Mouse (Mus musculus) olfactory bulb, adult 2 months (tissue): Measurements from ENCODE around the gene Calcrl. TPM values are rescaled to one million over a fixed set of nuclear protein-coding genes. Genes with fewer than 3 reads are reported as not detected.

ENCODE experiments used
- H3K27ac ChIP-seq: fragments of 200-500 bp; 2 replicates; pipeline ENCODE4 v1.5.1; 2012; ENCODE audit warnings: low read depth, low read length; ENCODE audit not compliant: insufficient read depth
- H3K4me1 ChIP-seq: fragments of 200-500 bp; 2 replicates; pipeline ENCODE4 v1.6.1; 2012; ENCODE audit warnings: low read length; ENCODE audit not compliant: control insufficient read depth, insufficient read depth
- H3K4me3 ChIP-seq: fragments of 200-500 bp; 2 replicates; pipeline ENCODE4 v1.5.1; 2012; ENCODE audit warnings: mild to moderate bottlenecking, low read depth, low read length, moderate library complexity; ENCODE audit not compliant: insufficient read depth
- CTCF ChIP-seq: fragments of 200-500 bp; IDR thresholded peaks from 2 replicates; pipeline ENCODE4 v1.5.1; 2012; ENCODE audit warnings: low read depth, mild to moderate bottlenecking, low read length, moderate library complexity; ENCODE audit not compliant: insufficient read depth
- POLR2A ChIP-seq: fragments of 200-500 bp; IDR thresholded peaks from 2 replicates; pipeline ENCODE4 v1.6.1; 2012; ENCODE audit warnings: mild to moderate bottlenecking, low read depth, low read length, moderate library complexity; ENCODE audit not compliant: insufficient read depth
- WGBS: fragments of 180-500 bp; shearing (Covaris S2); methylation state at CpG from one replicate; pipeline ENCODE4 v1.1.7; 2018; 5-methylcytosine and 5-hydroxymethylcytosine counted together
- polyA plus RNA-seq: library from polyadenylated mRNA; stranded (reverse); fragments of >200 nt; gene quantifications from 2 replicates; pipeline ENCODE4 v1.2.4, GENCODE M21; 2012; ENCODE audit warnings: low replicate concordance; ENCODE audit not compliant: missing spikeins, insufficient read depth, insufficient read length

Calcrl gene
- polyA plus RNA-seq, 1 experiment, result not detected

DNA sequence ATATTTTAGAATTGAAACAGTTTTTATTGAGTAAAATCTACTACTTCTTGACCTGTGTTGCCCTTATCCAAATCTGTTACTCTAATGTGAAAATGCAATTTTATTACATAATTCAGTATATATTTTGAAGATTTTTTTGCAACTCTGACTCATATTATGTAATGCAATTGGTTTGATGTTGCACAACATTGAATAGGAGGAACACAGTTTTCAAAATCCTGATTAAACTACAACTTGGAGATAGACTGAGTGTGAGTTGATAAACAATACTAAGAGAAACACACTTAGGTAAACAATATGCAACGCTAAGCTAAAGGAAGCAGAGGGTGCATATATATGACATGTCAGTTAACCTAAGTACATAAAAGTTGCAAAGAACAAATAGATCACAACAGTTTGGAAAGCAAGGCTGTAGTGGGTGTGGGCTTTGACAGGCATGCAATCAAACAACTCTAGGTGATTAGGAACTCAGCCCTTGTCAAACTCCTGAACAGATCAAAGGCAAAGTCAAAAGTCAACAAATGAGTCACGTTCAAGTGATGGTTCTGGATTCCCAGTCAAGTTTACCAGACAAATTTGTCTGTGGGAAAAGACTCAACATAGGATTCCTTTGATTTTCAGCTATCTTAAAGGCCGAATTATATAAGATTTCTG, 66.4 kb downstream of the Calcrl start:
- no peak overlapping the region for H3K27ac ChIP-seq
- WGBS, result 83% methylated on average over 3 of the region's 3 CpGs
- no peaks in the 10 kb centered on the region for H3K4me1 ChIP-seq
- no peak overlapping the region for H3K4me3 ChIP-seq
- TF ChIP-seq POLR2A (no peak), CTCF (no peak)

DNA sequence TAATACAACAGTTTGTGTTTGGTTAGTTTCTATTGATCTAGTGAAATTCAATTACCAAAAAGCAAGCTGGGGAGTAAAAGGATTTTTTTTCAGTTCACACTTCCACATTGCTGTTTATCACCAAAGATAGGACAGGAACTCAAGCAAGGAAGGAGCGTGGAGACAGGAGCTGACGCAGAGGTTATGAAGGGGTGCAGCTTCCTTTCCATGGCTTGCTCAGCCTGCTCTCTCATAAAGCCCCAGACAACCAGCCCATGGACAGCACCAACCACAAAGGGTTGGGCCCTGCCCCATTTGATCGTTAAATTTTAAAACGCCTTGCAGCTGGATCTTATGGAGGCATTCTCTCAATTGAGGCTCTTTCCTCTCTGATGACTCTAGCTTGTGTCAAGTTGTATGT, 69.9 kb downstream of the Calcrl start:
- TF ChIP-seq POLR2A, result no peak
- no peak for TF ChIP-seq CTCF
- H3K27ac ChIP-seq, result no peak overlapping the region
- H3K4me1 ChIP-seq, result no peaks in the 10 kb centered on the region
- WGBS, result 85% methylated on average over 4 of the region's 4 CpGs
- no peak overlapping the region for H3K4me3 ChIP-seq

GRCm38 (mm10) chr2:84347376-84347775, 77.8 kb downstream of the Calcrl start:
- TF ChIP-seq CTCF (no peak), POLR2A (no peak)
- H3K4me1 ChIP-seq, result no peaks in the 10 kb centered on the region
- WGBS, result 84% methylated on average over 2 of the region's 2 CpGs
- H3K4me3 ChIP-seq, result no peak overlapping the region
- no peak overlapping the region for H3K27ac ChIP-seq

GRCm38 (mm10) chr2:84343756-84344155, 81.5 kb downstream of the Calcrl start:
- 33% methylated on average over 2 of the region's 2 CpGs for WGBS
- TF ChIP-seq CTCF (no peak), POLR2A (no peak)

DNA sequence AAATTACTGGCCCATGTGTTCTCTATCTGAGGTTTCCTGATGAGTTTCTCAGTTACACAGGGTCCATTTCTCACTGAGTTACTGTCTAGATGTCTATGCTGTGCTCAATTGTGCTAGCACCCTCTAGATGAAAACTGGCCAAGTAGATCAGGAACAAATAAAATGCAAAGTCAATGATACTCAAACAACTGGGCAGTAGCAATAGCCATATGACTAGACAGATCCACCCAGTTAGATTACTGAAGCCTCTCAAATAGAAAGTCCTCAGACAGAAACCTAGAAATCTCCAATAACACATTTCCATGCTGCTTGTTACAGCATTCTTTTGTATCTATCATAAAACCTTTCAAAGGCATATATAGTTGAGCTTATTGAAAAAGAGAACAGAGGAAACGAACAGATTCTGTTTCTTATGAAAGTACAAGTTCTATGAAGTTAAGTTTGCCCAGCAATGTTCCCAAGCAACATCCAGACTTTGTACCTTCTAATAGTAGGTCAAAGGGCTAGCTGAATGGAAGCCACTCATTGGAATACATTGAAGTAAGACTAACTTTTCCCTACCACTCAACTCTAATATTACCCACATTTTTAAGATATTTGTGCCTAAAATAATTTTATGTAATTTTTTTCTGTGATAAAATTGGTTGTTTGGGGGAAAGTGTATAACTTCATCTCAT, 87.3 kb downstream of the Calcrl start:
- H3K27ac ChIP-seq, result no peak overlapping the region

More at GRCm38 (mm10) chr2:84343756-84344155, 81.5 kb downstream of the Calcrl start:
- Histone ChIP-seq H3K4me1 (no peaks in the 10 kb centered on the region), H3K27ac (no peak overlapping the region), H3K4me3 (no peak overlapping the region)

GRCm38 (mm10) chr2:84336331-84336730, 88.9 kb downstream of the Calcrl start:
- TF ChIP-seq CTCF (no peak), POLR2A (no peak)
- no peak overlapping the region for H3K4me3 ChIP-seq
- no peaks in the 10 kb centered on the region for H3K4me1 ChIP-seq
- no peak overlapping the region for H3K27ac ChIP-seq
- WGBS, result 48% methylated on average over 4 of the region's 4 CpGs

More for the DNA sequence above, 87.3 kb downstream of the Calcrl start:
- no peaks in the 10 kb centered on the region for H3K4me1 ChIP-seq
- TF ChIP-seq CTCF, result no peak
- TF ChIP-seq POLR2A, result no peak
- 88% methylated on average over 1 of the region's 1 CpGs for WGBS
- H3K4me3 ChIP-seq, result no peak overlapping the region

DNA sequence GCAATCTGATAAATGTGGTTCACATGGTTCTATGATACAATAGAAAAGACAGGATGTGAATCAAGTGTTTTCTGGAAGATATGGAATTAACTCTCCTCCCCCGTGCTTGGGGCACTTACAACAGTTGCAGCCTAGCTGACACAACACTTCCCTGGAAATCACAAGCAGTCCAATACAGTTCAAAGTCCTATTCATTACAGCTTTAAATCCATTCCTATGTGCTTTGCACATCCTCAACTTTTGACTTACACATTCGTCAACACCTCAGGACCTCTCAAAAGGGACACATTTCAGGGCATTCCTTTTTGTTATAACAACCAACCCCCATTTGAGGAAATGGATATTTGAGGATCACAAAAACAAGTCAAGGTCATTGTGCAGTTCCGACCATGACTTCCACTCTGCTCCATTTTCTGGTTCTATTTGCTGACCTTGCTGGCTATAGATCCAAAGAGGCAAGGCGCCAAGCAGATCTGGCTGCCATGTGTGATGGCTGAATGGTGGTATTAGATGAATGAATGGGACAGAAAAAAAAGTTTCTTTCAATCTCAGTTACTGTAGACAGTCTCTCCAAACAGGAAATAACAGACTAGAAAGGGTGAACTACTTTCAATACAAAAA, 108.9 kb downstream of the Calcrl start:
- 70% methylated on average over 4 of the region's 4 CpGs for WGBS
- H3K4me1 ChIP-seq, result no peaks in the 10 kb centered on the region
- no peak overlapping the region for H3K27ac ChIP-seq
- TF ChIP-seq CTCF (no peak), POLR2A (no peak)
- no peak overlapping the region for H3K4me3 ChIP-seq

GRCm38 (mm10) chr2:84296517-84296916, 128.7 kb downstream of the Calcrl start:
- Histone ChIP-seq H3K4me3 (no peak overlapping the region), H3K4me1 (no peaks in the 10 kb centered on the region), H3K27ac (no peak overlapping the region)
- 17% methylated on average over 5 of the region's 5 CpGs for WGBS
- TF ChIP-seq POLR2A, result no peak
- TF ChIP-seq CTCF, result no peak

DNA sequence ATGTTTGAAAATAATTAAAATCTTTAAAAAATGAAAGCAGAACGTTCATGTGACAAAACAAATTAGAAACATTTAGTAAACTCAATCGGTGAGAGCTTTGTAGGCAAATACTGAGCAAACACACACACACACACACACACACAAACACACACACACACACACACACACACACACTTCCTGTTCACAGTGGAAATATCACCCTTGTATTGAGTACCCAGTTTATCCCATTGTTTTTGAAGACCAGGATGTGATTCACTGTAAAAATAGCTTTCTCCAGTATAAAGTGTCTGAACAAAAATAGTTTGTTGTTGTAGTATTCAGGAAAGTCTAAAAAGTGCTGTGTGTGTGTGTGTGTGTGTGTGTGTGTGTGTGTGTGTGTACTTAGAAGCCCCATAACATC, 130.1 kb downstream of the Calcrl start:
- Histone ChIP-seq H3K27ac (no peak overlapping the region), H3K4me3 (no peak overlapping the region), H3K4me1 (no peaks in the 10 kb centered on the region)
- no peak for TF ChIP-seq CTCF
- TF ChIP-seq POLR2A, result no peak
- WGBS, result 77% methylated on average over 2 of the region's 2 CpGs
